Mouse (Mus musculus) kidney, embryonic 16.5 days (tissue): ENCODE measurements around the gene Selenbp1. TPM values are rescaled to one million over a fixed set of nuclear protein-coding genes. Genes with fewer than 3 reads are reported as not detected.
"Not testable (repeated sequence)": the region's sequence is repeated elsewhere in the genome, so short reads cannot be mapped to it uniquely, and the experiment has no call there.

ENCODE experiments used
- ATAC-seq: fragments of 200-750 bp; cut with Nextera tagmentation; 2 replicates; pipeline ENCODE4 v1.8.0; 2017; ENCODE audit warnings: moderate TSS enrichment; ENCODE audit not compliant: low FRiP score, low TSS enrichment
- H3K27ac ChIP-seq: fragments of 300-500 bp; sonication (generic); 2 replicates; pipeline ENCODE4 v1.5.1; 2014; ENCODE audit warnings: low read length
- H3K27me3 ChIP-seq: fragments of 300-500 bp; sonication (generic); 2 replicates; pipeline ENCODE4 v1.6.1; 2014; ENCODE audit warnings: low read length, control low read depth, mixed read lengths; ENCODE audit not compliant: insufficient read depth
- H3K36me3 ChIP-seq: fragments of 300-500 bp; sonication (generic); 2 replicates; pipeline ENCODE4 v1.6.1; 2014; ENCODE audit warnings: low read length, control low read depth, mixed read lengths; ENCODE audit not compliant: insufficient read depth
- H3K4me1 ChIP-seq: fragments of 300-500 bp; sonication (generic); 2 replicates; pipeline ENCODE4 v1.6.1; 2014; ENCODE audit warnings: low read length, control low read depth, mixed read lengths; ENCODE audit not compliant: insufficient read depth
- H3K4me2 ChIP-seq: fragments of 300-500 bp; sonication (generic); replicated peaks from 2 replicates; pipeline ENCODE4 v1.6.1; 2014; ENCODE audit warnings: low read depth, low read length
- H3K4me3 ChIP-seq: fragments of 300-500 bp; sonication (generic); 2 replicates; pipeline ENCODE4 v1.5.1; 2014; ENCODE audit warnings: mild to moderate bottlenecking, low read length
- H3K9ac ChIP-seq: fragments of 300-500 bp; sonication (generic); replicated peaks from 2 replicates; pipeline ENCODE4 v1.6.1; 2014; ENCODE audit warnings: low read length
- H3K9me3 ChIP-seq: fragments of 300-500 bp; sonication (generic); 2 replicates; pipeline ENCODE4 v1.6.1; 2016; ENCODE audit warnings: low read length, control low read depth
- WGBS: fragments of 180-500 bp; shearing (Covaris S2); extraction: QIAGEN DNeasy Blood & Tissue Kit; methylation state at CpG from one replicate; pipeline ENCODE4 v1.1.7; 2014; 5-methylcytosine and 5-hydroxymethylcytosine counted together
- polyA plus RNA-seq: library from polyadenylated mRNA; unstranded; fragments of >200 nt; fragmentation: Nextera tagmentation; extraction: Ambion mirVana; gene quantifications from 2 replicates; pipeline ENCODE4 v1.2.1, GENCODE M21; 2015

The Selenbp1 gene
- polyA plus RNA-seq, 1 experiment from 2014 or later = 105 TPM

DNA sequence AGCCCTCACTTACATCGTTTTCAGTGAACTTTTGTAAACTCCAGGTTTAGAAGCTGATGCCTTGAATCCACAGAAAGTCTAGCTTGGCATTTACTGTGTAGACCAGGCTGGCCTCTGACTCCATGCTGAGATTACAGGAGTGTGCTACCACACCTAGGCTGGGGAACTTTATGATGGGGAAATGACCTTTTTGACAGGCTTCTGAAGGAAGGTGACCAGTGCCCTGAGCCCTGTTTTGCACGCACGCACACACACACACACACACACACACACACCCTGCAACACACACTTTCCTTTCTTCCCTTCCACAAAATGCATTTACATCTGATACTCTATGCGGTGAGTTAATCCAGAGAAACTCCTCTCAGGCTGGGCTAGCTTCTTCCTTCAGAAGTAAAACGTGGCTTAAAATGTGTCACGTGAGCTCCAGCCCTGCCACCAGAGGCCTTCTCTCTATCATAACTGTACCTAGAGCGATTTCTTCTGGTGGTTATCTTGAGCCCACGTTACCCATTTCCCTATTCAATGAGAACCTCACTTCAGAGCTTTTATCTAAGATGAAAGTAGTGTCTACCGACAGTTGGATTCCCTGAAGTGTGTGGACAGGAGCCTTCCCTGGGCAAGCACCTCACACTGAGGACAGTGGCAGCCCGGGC lies 1.3 kb upstream of the Selenbp1 start:
- not testable (repeated sequence) for H3K4me3 ChIP-seq, H3K9me3 ChIP-seq, H3K27ac ChIP-seq, H3K9ac ChIP-seq, H3K27me3 ChIP-seq, H3K4me2 ChIP-seq, H3K36me3 ChIP-seq, ATAC-seq
- WGBS = 81% methylated on average over 10 of the region's 10 CpGs
- peaks cover 11% of the 10 kb centered on the region for H3K4me1 ChIP-seq

- Histone ChIP-seq H3K4me1 (peaks cover 11% of the 10 kb centered on the region), H3K27ac (peak overlapping the region; percentile 95), H3K4me2 (peak overlapping the region; percentile 49)
- not testable (repeated sequence) for H3K9me3 ChIP-seq, H3K27me3 ChIP-seq, H3K36me3 ChIP-seq, H3K9ac ChIP-seq, H3K4me3 ChIP-seq, ATAC-seq
- WGBS = 32% methylated on average over 2 of the region's 2 CpGs
Observed at GRCm38 (mm10) chr3:94932279-94932678, 577 bp upstream of the Selenbp1 start.

DNA sequence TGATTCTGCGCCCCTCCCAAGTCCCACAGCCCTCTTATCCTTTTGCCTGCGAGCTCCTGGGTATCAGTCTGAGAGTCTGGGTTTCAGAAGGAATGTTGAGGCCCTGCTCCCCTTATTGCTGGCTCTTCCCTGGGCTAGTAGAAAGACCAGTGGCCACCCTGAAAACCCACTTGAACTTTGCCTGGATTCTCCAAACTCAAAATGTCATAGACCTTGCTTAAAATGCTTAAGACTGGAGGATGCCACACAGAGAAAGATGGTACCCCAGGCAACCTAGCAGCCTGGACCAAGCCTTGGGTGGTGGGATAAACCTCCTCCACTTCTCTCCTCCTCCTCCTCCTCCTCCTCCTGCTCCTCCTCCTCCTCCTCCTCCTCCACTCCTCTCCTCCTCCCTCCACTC lies 748 bp downstream of the Selenbp1 start:
- not testable (repeated sequence) for H3K9me3 ChIP-seq, H3K27me3 ChIP-seq, H3K9ac ChIP-seq, ATAC-seq, H3K36me3 ChIP-seq
- peak overlapping the region; percentile 47; the same call in 1 of the 2 replicates for H3K4me3 ChIP-seq
- peaks cover 11% of the 10 kb centered on the region for H3K4me1 ChIP-seq
- peak overlapping the region; percentile 49 for H3K4me2 ChIP-seq
- H3K27ac ChIP-seq = peak overlapping the region; percentile 60
- WGBS = no CpG with 5 or more reads among the region's 2 CpGs

GRCm38 (mm10) chr3:94934564-94934963 lies 1.7 kb downstream of the Selenbp1 start:
- H3K27me3 ChIP-seq, H3K9me3 ChIP-seq, ATAC-seq, H3K27ac ChIP-seq, H3K9ac ChIP-seq, H3K4me2 ChIP-seq, H3K4me3 ChIP-seq, H3K36me3 ChIP-seq: not testable (repeated sequence)
- H3K4me1 ChIP-seq = peaks cover 11% of the 10 kb centered on the region
- WGBS = 95% methylated on average over 3 of the region's 3 CpGs

DNA sequence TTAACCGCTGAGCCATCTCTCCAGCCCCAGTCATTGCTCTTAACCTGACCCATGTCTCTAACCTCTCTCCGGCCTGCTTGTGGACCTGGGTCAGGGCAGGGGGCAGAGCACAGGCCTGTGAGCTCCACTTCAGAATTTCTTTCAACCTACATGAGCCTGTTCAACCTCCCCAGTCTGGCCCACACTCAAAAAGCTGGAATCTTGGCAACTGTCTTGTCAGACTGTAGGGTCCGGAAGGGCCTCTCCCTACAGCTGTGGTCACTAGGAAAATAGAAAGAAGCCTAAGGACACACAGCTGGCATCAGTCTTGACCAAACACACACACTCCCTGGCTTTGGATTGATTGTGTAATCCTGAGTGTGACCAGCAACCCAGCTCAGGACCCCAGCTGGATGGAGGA lies 2.5 kb downstream of the Selenbp1 start:
- ATAC-seq = not testable (repeated sequence)

GRCm38 (mm10) chr3:94936147-94936546 lies 3.3 kb downstream of the Selenbp1 start:
- H3K4me3 ChIP-seq, H3K27me3 ChIP-seq, H3K4me2 ChIP-seq, H3K4me1 ChIP-seq, H3K27ac ChIP-seq, ATAC-seq, H3K36me3 ChIP-seq, H3K9me3 ChIP-seq, H3K9ac ChIP-seq: not testable (repeated sequence)
- 92% methylated on average over 5 of the region's 5 CpGs for WGBS

More for the DNA sequence above, 2.5 kb downstream of the Selenbp1 start:
- H3K27ac ChIP-seq, H3K9ac ChIP-seq, H3K4me3 ChIP-seq, H3K27me3 ChIP-seq, H3K36me3 ChIP-seq, H3K4me2 ChIP-seq, H3K9me3 ChIP-seq: not testable (repeated sequence)
- H3K4me1 ChIP-seq = peaks cover 11% of the 10 kb centered on the region
- 73% methylated on average over 3 of the region's 3 CpGs for WGBS

DNA sequence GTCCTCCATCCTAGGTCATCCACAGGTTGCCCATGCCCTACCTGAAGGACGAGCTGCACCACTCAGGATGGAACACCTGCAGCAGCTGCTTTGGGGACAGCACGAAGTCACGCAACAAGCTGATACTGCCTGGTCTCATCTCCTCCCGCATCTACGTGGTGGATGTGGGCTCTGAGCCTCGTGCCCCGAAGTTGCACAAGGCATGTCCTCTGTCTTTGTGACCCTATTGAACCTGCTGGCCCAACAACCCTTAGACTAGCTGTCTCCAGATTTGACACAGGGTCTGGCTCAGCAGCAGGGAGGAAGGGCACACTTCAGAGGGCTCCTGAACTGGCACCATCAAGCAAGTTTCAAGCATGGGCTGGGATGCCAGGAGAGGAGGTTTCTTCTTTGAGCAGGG lies 4.3 kb downstream of the Selenbp1 start:
- not testable (repeated sequence) for ATAC-seq, H3K9ac ChIP-seq, H3K27ac ChIP-seq, H3K4me2 ChIP-seq, H3K36me3 ChIP-seq, H3K4me1 ChIP-seq, H3K4me3 ChIP-seq, H3K9me3 ChIP-seq, H3K27me3 ChIP-seq
- WGBS = 92% methylated on average over 6 of the region's 7 CpGs

DNA sequence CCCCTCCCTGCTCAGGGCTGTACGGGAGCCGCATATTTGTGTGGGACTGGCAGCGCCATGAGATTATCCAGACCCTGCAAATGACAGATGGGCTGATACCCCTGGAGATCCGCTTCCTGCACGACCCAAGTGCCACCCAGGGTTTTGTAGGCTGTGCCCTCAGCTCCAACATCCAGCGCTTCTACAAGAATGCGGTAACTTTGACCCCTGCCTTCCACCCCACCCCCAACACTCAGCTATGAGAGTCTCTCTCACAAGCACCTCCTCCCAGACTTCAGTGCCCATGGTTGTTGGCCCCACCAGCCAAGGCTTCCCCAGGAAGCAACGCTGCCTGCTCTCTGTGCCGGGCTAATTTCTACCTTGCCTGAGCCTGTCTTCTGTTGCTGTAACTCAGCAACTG lies 7.2 kb downstream of the Selenbp1 start:
- H3K9me3 ChIP-seq, H3K27me3 ChIP-seq, H3K9ac ChIP-seq, ATAC-seq, H3K4me2 ChIP-seq, H3K4me3 ChIP-seq, H3K27ac ChIP-seq, H3K36me3 ChIP-seq, H3K4me1 ChIP-seq: not testable (repeated sequence)
- WGBS = 74% methylated on average over 9 of the region's 9 CpGs

- H3K9me3 ChIP-seq, ATAC-seq, H3K4me2 ChIP-seq, H3K27ac ChIP-seq, H3K4me3 ChIP-seq, H3K4me1 ChIP-seq, H3K27me3 ChIP-seq, H3K36me3 ChIP-seq, H3K9ac ChIP-seq: not testable (repeated sequence)
- WGBS = 74% methylated on average over 8 of the region's 9 CpGs
Observed at GRCm38 (mm10) chr3:94942211-94942967, 9.5 kb downstream of the Selenbp1 start.

DNA sequence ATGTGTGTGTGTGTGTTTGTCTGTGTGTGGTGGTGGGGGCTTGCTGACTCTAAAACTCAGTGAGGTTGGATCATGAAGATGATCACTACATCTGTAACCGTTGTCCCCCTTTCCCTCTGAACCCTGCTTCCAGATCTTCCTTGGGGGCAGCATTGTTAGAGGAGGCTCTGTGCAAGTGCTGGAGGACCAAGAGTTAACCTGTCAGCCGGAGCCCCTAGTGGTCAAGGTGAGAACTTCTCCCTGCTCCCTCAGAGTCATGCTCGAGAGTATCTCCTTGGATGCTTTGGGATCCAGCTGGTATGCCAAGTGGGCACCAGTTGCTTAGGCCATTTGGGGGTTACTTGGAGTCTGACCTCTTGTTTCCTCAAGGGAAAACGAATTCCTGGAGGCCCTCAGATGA lies 10.8 kb downstream of the Selenbp1 start:
- not testable (repeated sequence) for H3K27me3 ChIP-seq, H3K4me1 ChIP-seq, ATAC-seq, H3K27ac ChIP-seq, H3K4me3 ChIP-seq, H3K4me2 ChIP-seq, H3K9me3 ChIP-seq, H3K36me3 ChIP-seq, H3K9ac ChIP-seq
- 38% methylated on average over 3 of the region's 4 CpGs for WGBS
